11 mouse cellular contexts compared by ENCODE assay signal in genomic region chr3:142310446-142310845, GRCm38 (mm10).
A peak's percentile ranks its signal among the peaks of the same experiment; 100 is the strongest.
DNase-seq lines count a peak whose midpoint lies in the region; ATAC-seq lines count a peak whose summit lies in the region.
"Had no signal": no experiment of that assay in that cellular context is flagged by ENCODE, and none has a peak within 500 bp of the region (broad histone marks: within the 10 kb centered on the region; RNA-seq: fewer than 3 reads in every experiment).

No protein-coding gene starts in this region.

- H3K4me1 ChIP-seq in midbrain, embryonic 11.5 days (ENCODE audit: control insufficient read depth, insufficient read depth, low read length) = peaks cover 12% of the 10 kb centered on the region
- peaks cover 25% of the 10 kb centered on the region for H3K4me1 ChIP-seq in midbrain, embryonic 10.5 days
- peaks cover 4% of the 10 kb centered on the region; the same call in 1 of the 2 replicates for H3K4me1 ChIP-seq in hindbrain, embryonic 12.5 days

- no peak overlapping the region for H3K9ac ChIP-seq in midbrain, embryonic 11.5 days (ENCODE audit: low read length)
- H3K9ac ChIP-seq in hindbrain, embryonic 12.5 days = no peak overlapping the region
- H3K9ac ChIP-seq: stomach, embryonic 15.5 days had no signal

- WGBS in midbrain, embryonic 11.5 days = 27% methylated on average over 2 of the region's 2 CpGs
- 33% methylated on average over 2 of the region's 2 CpGs for WGBS in midbrain, embryonic 10.5 days
- WGBS in hindbrain, embryonic 12.5 days = 37% methylated on average over 2 of the region's 2 CpGs

- H3K36me3 ChIP-seq in midbrain, embryonic 11.5 days (ENCODE audit: control insufficient read depth, insufficient read depth, low read length) = no peaks in the 10 kb centered on the region
- no peaks in the 10 kb centered on the region for H3K36me3 ChIP-seq in midbrain, embryonic 10.5 days
- H3K36me3 ChIP-seq in hindbrain, embryonic 12.5 days = no peaks in the 10 kb centered on the region
- H3K36me3 ChIP-seq: stomach, embryonic 15.5 days had no signal

- H3K27me3 ChIP-seq in midbrain, embryonic 11.5 days (ENCODE audit: control insufficient read depth, insufficient read depth, low read length) = no peaks in the 10 kb centered on the region
- no peaks in the 10 kb centered on the region for H3K27me3 ChIP-seq in midbrain, embryonic 10.5 days (ENCODE audit: low read depth, poor library complexity, severe bottlenecking)
- H3K27me3 ChIP-seq in hindbrain, embryonic 12.5 days = no peaks in the 10 kb centered on the region
- H3K27me3 ChIP-seq: stomach, embryonic 15.5 days had no signal

- H3K9me3 ChIP-seq in midbrain, embryonic 11.5 days (ENCODE audit: control insufficient read depth, low read length) = no peaks in the 10 kb centered on the region
- H3K9me3 ChIP-seq in midbrain, embryonic 10.5 days (replicated peaks) = no peaks in the 10 kb centered on the region
- no peaks in the 10 kb centered on the region for H3K9me3 ChIP-seq in hindbrain, embryonic 12.5 days (replicated peaks)
- H3K9me3 ChIP-seq: stomach, embryonic 15.5 days had no signal

- DNase-seq in cerebellum, adult 9-10 months = no peak
- no peak for DNase-seq in midbrain, embryonic 11.5 days (ENCODE audit: low spot score, missing footprints)
- DNase-seq in midbrain, embryonic 10.5 days (ENCODE audit: low spot score) = no peak
- peak; percentile 22 for DNase-seq in skeletal muscle tissue, adult 2 months (ENCODE audit: low read depth, low spot score)
- DNase-seq in spleen, adult 12 weeks (ENCODE audit: low spot score) = no peak
- no peak for DNase-seq in lung, postnatal 4 days
- DNase-seq: kidney, adult 8-10 months had no signal

- ATAC-seq in cerebellum, adult (ENCODE audit: insufficient number of reproducible peaks, low FRiP score, low TSS enrichment) = peak; percentile 49; the same call in 1 of the 2 replicates
- peak; percentile 76 for ATAC-seq in midbrain, embryonic 11.5 days (ENCODE audit: low FRiP score)
- ATAC-seq in hindbrain, embryonic 12.5 days (ENCODE audit: low FRiP score) = peak; percentile 67

- H3K27ac ChIP-seq in midbrain, embryonic 11.5 days (ENCODE audit: low read depth, low read length) = no peak overlapping the region
- H3K27ac ChIP-seq in midbrain, embryonic 10.5 days (replicated peaks) = no peak overlapping the region
- no peak overlapping the region for H3K27ac ChIP-seq in hindbrain, embryonic 12.5 days
- H3K27ac ChIP-seq: stomach, embryonic 15.5 days had no signal

- H3K4me3 ChIP-seq in midbrain, embryonic 11.5 days (ENCODE audit: low read depth, low read length) = no peak overlapping the region
- H3K4me3 ChIP-seq in midbrain, embryonic 10.5 days = no peak overlapping the region
- H3K4me3 ChIP-seq in hindbrain, embryonic 12.5 days = no peak overlapping the region
- H3K4me3 ChIP-seq: erythroblast, embryonic 14.5 days; stomach, embryonic 15.5 days had no signal

- H3K4me2 ChIP-seq in midbrain, embryonic 11.5 days = no peak overlapping the region
- H3K4me2 ChIP-seq in hindbrain, embryonic 12.5 days (replicated peaks) = no peak overlapping the region
- H3K4me2 ChIP-seq: stomach, embryonic 15.5 days had no signal
